Mouse (Mus musculus): Measurements from ENCODE around the gene Relch.
"Not testable (repeated sequence)": the region's sequence is repeated elsewhere in the genome, so short reads cannot be mapped to it uniquely, and the experiment has no call there.

Gene Relch

GRCm38 (mm10) chr1:105746858-105747596 lies 83.4 kb downstream of the Relch start:
- no peak for DNase-seq

GRCm38 (mm10) chr1:105748091-105748799 lies 84.6 kb downstream of the Relch start:
- DNase-seq, result no peak

DNA sequence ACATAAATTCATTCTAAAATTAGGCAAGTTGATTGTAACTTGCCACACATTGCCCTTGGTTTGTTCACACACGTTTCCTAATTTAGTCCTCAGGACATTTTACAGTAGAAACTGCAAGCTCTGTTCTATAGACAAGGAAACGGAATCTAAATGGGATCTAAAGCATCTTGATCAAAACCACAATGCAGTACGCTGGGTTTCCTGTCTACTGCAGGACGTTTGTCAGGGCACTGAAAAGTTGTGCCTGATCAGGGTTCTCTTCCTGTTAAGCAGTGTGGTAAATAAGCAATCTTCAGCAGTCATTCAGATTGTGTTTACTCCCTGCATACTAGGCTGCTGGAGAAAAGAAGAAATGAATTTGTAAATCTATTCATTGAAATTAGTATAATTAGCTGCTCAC lies 88.5 kb downstream of the Relch start:
- no peak for DNase-seq

- DNase-seq, result no peak
Observed at GRCm38 (mm10) chr1:105752944-105753343, 89.3 kb downstream of the Relch start.

DNA sequence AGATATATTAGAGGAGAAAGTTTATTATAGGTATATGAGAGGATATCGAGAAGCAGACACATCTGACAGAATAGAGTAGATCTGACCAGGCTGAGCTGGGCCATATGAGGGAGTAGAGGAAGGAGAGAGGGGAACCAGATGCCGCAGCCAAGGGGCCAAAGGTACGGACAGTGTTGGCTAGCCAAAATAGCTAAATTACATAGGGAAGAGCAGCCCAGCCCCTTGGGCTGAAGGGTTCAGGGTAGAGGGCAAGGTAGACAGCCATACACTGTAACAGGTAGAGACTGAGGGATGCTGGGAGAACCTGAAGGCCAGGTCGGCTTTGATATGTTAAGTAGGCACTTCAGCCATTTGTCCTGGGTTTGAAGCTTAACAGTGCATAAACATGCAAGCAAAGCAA lies 95.1 kb downstream of the Relch start:
- DNase-seq, result no peak

DNA sequence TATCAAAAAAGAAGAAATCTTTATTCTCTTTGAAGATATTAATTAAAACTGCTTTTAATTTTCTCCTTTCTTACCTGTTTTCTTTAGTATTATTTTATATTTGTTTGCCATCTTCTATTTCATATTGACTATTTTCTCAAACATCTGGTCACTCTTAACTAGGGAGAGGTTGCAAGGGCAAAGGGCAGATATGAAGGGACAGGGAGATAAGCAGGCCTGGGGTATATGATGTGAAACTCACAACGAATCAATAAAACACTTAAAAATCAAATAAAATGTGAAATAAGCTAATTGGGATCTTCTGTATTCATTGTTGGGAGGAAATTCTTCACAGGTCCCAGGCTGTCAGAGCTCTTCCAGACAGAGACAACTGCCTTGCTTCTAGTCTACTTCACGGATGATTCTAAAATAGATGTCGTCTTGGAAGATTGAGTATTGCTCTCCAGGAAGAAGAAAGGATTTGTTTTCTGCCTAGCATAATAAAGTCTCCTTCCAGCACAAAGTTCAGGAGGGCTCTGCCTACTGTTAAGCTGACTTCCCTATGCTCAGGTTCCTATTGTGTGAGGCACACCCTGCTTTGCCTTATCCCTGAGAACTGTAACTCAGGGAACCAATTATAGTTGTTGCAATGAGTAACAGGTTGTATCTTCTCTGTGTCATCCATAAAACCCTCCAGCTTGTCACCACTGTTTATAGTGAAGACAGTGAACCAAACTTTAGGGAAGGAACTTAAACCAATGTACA lies 95.9 kb downstream of the Relch start:
- no peak for DNase-seq

- no peak for DNase-seq
Observed at GRCm38 (mm10) chr1:105765586-105765985, 101.9 kb downstream of the Relch start.

- DNase-seq, result not testable (repeated sequence)
Observed at GRCm38 (mm10) chr1:105766099-105766498, 102.4 kb downstream of the Relch start.

DNA sequence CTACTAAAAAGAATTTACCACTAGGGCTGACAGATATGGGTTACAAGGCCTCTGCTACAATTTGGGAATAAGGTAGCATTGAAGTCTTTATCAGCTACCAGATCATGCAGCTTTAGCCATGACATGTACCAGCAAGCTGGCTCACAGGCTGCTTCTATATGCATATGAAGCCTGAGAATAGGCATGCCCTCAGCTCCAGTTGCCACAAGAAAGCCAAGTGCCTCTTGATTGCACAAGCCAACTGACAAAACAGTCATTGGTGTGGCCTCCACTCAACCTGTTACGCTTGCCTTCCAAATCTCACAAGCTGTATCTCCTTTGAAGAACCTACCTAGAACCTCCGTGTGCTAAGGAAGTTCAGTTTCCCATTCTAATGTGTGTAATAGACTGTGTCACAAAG lies 104.7 kb downstream of the Relch start:
- no peak for DNase-seq

DNA sequence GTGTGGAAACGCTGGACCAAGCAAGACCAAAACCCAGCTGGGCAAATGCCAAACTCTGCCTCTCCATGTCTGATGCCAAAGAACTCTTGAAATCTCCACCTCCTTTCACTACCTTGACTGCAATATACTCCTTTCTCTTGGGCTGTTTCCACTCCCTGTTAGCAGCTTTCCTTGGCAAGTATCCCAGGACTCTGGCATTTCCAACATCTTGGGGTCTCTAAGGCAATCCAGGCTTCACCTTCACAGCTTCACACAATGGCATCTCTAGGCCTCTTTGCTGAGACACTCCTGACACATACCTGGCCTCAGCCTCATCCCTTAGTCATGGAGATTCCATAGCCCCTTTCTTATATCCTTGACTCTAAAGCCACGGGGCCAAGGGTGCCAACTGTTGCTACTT lies 107.0 kb downstream of the Relch start:
- DNase-seq, result no peak

- no peak for DNase-seq
Observed at GRCm38 (mm10) chr1:105776426-105776825, 112.8 kb downstream of the Relch start.

DNA sequence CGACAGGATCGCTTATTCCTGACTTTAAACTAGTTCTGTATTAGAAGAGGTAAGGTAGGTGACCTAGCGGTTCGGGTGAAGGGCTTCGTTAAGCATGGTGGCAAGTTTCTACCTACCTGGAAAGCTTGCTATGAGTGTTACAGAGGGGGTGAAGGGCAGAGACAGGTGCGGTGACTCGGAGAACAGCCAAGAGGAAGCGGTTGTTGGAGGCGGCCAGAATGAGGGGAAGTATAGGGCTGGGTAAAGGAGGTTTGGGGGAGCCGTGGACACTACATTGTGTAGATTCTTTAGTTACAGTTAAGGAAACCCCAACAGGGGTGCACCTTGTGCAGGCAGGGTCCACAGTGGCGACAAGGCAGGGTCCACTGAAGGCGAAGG lies 116.4 kb downstream of the Relch start:
- peak in 1 of 2 experiments; percentile 40 for DNase-seq

GRCm38 (mm10) chr1:105780457-105781364 lies 117.0 kb downstream of the Relch start, which contains the start of gene Tnfrsf11a:
TSS of gene Tnfrsf11a (plus strand) at chr1:105780718.
- DNase-seq, result peak; percentile 86 to 88

DNA sequence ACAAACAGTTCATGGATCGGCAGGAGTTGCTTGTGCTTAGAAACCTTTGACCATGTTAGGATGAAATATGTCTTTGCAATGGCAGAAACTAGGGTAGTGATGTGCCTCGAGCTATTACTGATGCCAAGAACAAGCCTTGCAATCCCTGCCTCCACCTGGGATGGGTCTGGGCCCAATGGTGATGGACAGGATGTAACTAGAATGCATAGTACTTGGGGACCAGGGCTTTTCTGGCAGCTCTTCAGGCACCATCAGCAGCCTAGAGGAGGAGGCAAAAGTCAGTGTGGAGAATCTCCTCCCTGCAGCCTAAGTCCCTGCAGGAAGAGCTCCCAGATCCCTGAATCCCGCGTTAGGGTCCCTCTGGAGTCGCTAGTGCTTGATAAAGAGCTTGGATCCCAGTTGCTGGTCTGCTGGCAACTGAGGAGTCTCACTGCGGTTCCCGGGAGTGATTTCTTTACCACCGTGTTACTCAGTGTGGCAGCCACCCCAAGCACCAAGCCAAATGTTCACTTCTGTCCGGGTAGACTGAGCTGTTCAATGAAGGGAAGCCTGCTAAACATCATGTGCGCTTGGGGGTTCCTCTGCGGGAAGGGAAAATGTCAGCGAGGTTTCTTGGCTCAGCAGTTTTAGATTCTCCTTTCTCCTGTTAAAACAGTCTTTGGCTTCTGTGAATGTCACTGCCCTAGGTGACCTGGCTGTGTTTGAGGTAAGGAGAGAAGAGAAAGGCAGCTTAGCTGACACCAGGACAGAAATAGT lies 117.9 kb downstream of the Relch start:
- DNase-seq, result peak; percentile 56

GRCm38 (mm10) chr1:105784257-105785016 lies 120.8 kb downstream of the Relch start:
- no peak for DNase-seq

DNA sequence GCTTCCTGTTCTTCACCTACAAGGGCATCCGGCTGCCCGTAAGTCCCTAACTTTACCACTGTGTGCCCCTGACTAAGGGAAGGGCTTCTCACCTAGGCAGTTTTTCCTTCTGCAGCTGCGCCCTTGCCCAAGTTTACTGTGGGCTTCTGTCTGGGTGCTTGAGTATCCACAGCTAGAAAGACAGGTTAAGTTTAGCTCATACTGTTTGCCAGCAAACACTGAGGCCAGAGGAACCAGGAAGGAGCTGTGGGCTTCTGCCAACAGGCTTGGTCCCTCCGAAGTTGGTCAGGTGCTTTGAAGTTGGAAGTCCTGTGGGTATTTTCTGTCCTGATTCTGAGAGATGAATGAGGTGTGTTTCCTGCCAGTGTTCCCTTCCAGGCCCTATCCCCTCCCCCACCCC lies 121.5 kb downstream of the Relch start:
- DNase-seq, result no peak

GRCm38 (mm10) chr1:105786731-105787357 lies 123.2 kb downstream of the Relch start:
- DNase-seq, result no peak

DNA sequence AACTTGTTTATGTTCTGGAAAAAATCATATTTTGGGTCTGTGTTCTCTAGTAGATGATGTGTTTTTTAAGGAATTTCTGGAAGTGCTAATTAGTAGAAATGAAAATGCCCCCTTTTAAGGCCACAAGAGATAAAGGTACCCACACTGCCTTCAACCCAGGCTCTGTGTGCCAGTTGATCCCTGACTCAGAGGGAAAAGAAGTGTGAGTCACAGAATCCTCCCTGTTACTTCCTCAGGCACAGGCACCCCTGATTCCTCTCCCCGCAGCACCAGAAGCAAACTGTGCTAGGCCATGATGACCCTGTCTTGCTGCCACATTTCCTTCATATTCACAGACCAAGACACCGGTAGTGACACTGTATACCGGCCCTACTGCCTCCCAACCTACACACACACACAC lies 126.4 kb downstream of the Relch start:
- DNase-seq, result no peak

- DNase-seq, result no peak
Observed at GRCm38 (mm10) chr1:105794670-105795069, 131.0 kb downstream of the Relch start.

DNA sequence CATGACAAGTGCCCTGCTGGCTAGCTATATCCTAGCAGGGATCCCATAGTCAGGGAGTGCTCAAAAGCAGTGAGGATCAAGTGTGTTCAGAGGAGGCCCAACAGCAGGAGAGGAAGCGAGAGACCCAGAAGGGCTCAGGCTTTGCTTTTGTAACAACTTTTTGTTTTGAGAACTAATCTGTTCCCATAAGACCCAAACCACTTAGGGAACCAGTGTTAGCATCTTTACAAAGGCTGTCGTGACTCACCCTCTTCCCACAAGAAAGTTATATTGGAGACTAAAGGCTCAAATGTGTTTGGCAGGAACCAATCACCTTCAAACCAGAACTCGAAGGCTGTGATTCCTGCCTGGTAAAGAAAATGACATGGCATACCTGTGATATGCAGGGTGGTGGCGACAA lies 132.0 kb downstream of the Relch start:
- no peak for DNase-seq

- DNase-seq, result no peak
Observed at GRCm38 (mm10) chr1:105800570-105800969, 136.9 kb downstream of the Relch start.
